Mouse (Mus musculus) lung, adult 2 months (tissue): Measurements from ENCODE around the gene Fbxl19.

Experiments used
- CTCF ChIP-seq: fragments of 200-500 bp; IDR thresholded peaks from 2 replicates; pipeline ENCODE4 v1.5.1; 2011; ENCODE audit warnings: mild to moderate bottlenecking, low read length, control low read depth; ENCODE audit not compliant: insufficient read depth
- POLR2A ChIP-seq: fragments of 200-500 bp; IDR thresholded peaks from 2 replicates; pipeline ENCODE4 v1.6.1; 2011; ENCODE audit warnings: low read depth, mild to moderate bottlenecking, control low read depth, low read length, borderline replicate concordance; ENCODE audit errors: extremely low read depth

DNA sequence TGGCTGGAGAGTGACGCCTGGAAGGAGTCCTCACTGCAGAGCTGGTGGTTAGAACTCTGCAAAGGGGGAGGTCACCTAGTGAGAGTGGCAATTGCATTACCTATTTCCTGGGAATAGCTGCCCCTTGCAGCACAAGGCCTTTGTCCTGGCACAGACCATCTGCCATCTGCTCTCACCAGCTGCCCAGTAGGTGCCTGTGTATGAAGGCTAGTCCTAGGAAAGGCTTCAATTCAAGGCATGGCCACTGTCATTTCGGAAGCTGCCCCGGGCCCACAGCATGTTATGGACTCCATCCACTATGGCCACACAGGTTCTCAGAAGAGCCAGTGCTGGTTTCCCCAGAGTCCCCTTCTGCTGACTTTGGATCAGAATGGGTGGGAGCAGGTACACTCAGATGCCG, 54.2 kb downstream of the Fbxl19 start:
- TF ChIP-seq CTCF (no peak), POLR2A (no peak)
